Mouse (Mus musculus) stomach, embryonic 16.5 days (tissue): ENCODE data around the gene Dennd1c. TPM values are rescaled to one million over a fixed set of nuclear protein-coding genes. Genes with fewer than 3 reads are reported as not detected.

Experiments
- ATAC-seq: fragments of 200-750 bp; cut with Nextera tagmentation; 2 replicates; pipeline ENCODE4 v1.8.0; 2017; ENCODE audit warnings: moderate number of reproducible peaks, moderate TSS enrichment; ENCODE audit not compliant: insufficient read depth, low FRiP score
- H3K27ac ChIP-seq: fragments of 300-500 bp; sonication (generic); 2 replicates; pipeline ENCODE4 v1.5.1; 2014; ENCODE audit warnings: low read length
- H3K27me3 ChIP-seq: fragments of 300-500 bp; sonication (generic); 2 replicates; pipeline ENCODE4 v1.6.1; 2014; ENCODE audit warnings: low read length, control low read depth, mixed read lengths; ENCODE audit not compliant: control insufficient read depth, insufficient read depth
- H3K36me3 ChIP-seq: fragments of 300-500 bp; sonication (generic); 2 replicates; pipeline ENCODE4 v1.6.1; 2014; ENCODE audit warnings: low read length; ENCODE audit not compliant: control insufficient read depth, insufficient read depth
- H3K4me1 ChIP-seq: fragments of 300-500 bp; sonication (generic); 2 replicates; pipeline ENCODE4 v1.6.1; 2014; ENCODE audit warnings: low read length, control low read depth, mixed read lengths; ENCODE audit not compliant: control insufficient read depth, insufficient read depth
- H3K4me2 ChIP-seq: fragments of 300-500 bp; sonication (generic); 2 replicates; pipeline ENCODE4 v1.6.1; 2014; ENCODE audit warnings: low read depth, low read length, mixed read lengths
- H3K4me3 ChIP-seq: fragments of 300-500 bp; sonication (generic); replicated peaks from 2 replicates; pipeline ENCODE4 v1.5.1; 2014; ENCODE audit warnings: mild to moderate bottlenecking, low read length
- H3K9ac ChIP-seq: fragments of 300-500 bp; sonication (generic); 2 replicates; pipeline ENCODE4 v1.6.1; 2014; ENCODE audit warnings: low read length
- H3K9me3 ChIP-seq: fragments of 300-500 bp; sonication (generic); replicated peaks from 2 replicates; pipeline ENCODE4 v1.6.1; 2016; ENCODE audit warnings: low read length, control low read depth; ENCODE audit not compliant: control insufficient read depth
- WGBS: fragments of 180-500 bp; shearing (Covaris S2); extraction: QIAGEN DNeasy Blood & Tissue Kit; methylation state at CpG from one replicate; pipeline ENCODE4 v1.1.7; 2014; 5-methylcytosine and 5-hydroxymethylcytosine counted together
- polyA plus RNA-seq: library from polyadenylated mRNA; unstranded; fragments of >200 nt; fragmentation: Nextera tagmentation; extraction: Ambion mirVana; gene quantifications from 2 replicates; pipeline ENCODE4 v1.2.1, GENCODE M21; 2015

Dennd1c gene
- polyA plus RNA-seq, 1 experiment from 2014 or later = 6.6 TPM

DNA sequence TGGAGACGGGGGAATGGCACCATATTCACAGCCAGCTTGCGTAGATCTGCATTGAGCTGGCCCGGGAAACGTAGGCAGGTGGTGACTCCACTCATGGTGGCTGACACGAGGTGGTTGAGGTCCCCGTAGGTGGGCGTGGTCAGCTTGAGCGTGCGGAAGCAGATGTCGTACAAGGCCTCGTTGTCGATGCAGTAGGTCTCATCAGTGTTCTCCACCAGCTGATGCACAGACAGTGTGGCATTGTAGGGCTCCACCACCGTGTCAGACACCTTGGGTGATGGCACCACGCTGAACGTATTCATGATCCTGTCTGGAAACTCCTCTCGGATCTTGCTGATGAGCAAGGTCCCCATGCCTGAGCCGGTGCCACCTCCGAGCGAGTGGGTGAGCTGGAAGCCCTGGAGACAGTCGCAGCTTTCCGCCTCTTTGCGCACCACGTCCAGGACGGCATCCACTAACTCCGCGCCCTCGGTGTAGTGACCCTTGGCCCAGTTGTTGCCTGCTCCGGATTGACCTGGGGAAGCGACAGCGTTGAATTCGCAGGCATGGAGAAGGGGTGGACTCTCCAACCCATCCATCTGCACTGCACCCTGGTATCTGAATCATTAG, 3.0 kb upstream of the Dennd1c start:
- Histone ChIP-seq H3K27me3 (no peaks in the 10 kb centered on the region), H3K27ac (no peak overlapping the region), H3K9me3 (no peaks in the 10 kb centered on the region), H3K4me3 (no peak overlapping the region), H3K4me2 (no peak overlapping the region), H3K36me3 (no peaks in the 10 kb centered on the region), H3K4me1 (peaks cover 4% of the 10 kb centered on the region; the same call in 1 of the 2 replicates), H3K9ac (no peak overlapping the region)
- 92% methylated on average over 31 of the region's 31 CpGs for WGBS
- ATAC-seq = no peak

DNA sequence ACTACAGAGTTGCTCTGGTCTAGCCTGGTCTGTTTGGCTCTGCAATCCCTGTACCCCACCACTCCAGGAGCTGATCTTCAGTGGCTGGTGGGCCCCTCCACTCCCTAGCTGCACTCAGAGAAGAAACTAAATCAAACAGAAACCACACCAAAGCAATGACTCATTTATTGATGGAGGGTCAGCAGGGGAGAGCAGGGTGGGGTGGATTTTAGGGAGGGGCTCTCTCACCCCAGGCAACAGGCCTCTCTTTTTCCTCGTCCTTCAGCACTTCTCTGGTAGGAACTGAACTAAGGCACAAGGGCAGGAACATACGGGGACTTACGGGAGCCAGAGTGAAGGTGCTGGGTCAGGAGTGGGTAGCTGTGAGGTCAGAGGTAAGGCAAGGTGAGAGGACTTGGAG, 1.6 kb upstream of the Dennd1c start:
- Histone ChIP-seq H3K4me1 (peaks cover 4% of the 10 kb centered on the region; the same call in 1 of the 2 replicates), H3K9ac (no peak overlapping the region), H3K9me3 (no peaks in the 10 kb centered on the region), H3K36me3 (no peaks in the 10 kb centered on the region), H3K27ac (peak overlapping the region; percentile 51; the same call in 1 of the 2 replicates), H3K4me2 (no peak overlapping the region), H3K27me3 (no peaks in the 10 kb centered on the region), H3K4me3 (no peak overlapping the region)
- 52% methylated on average over 3 of the region's 3 CpGs for WGBS
- peak; percentile 39; the same call in 1 of the 2 replicates for ATAC-seq

DNA sequence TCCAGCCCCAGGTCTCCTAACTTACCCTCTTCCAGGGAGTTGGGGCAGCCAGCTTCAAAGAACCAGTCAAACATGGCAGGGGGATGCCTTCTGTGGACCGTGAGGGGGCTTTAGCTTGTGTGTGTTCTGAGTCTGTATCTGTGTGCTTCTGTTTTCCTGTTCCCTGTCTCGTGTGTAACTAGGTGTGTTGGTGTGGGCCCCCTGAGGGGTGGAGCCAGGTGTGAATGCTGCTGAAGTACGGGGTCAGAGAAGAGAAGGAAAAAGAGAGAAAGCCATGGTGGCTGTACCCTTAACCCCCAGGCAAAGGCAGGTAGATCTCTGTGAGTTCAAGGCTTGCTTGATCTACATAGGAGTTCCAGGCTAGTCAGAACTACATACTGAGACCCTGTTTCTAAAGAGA, 1.4 kb downstream of the Dennd1c start:
- 40% methylated on average over 3 of the region's 3 CpGs for WGBS
- no peak overlapping the region for H3K4me3 ChIP-seq
- no peaks in the 10 kb centered on the region for H3K27me3 ChIP-seq
- no peak overlapping the region for H3K27ac ChIP-seq
- H3K4me1 ChIP-seq = peaks cover 4% of the 10 kb centered on the region; the same call in 1 of the 2 replicates
- H3K4me2 ChIP-seq = no peak overlapping the region
- no peak overlapping the region for H3K9ac ChIP-seq
- no peaks in the 10 kb centered on the region for H3K36me3 ChIP-seq
- no peaks in the 10 kb centered on the region for H3K9me3 ChIP-seq
- no peak for ATAC-seq

DNA sequence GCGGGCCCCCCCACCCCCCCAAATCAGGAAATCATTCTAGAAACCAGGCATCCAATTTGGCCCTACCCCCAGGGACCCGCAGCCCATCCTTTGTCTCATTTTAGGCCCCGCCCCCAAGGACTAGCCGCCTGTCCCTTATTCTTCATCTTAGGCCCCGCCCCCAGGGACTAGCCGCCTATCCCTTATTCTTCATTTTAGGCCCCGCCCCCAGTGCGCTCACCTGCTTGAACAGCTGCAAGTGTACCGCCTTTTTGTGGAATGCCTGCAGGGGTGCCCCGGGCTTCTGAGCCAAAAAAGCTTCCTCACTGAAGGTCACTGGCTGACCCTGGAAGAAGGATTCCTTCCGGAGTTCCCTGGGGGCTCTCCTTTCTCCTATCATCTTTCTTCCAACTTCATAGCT, 7.6 kb downstream of the Dennd1c start:
- peak overlapping the region; percentile 24 for H3K4me3 ChIP-seq

DNA sequence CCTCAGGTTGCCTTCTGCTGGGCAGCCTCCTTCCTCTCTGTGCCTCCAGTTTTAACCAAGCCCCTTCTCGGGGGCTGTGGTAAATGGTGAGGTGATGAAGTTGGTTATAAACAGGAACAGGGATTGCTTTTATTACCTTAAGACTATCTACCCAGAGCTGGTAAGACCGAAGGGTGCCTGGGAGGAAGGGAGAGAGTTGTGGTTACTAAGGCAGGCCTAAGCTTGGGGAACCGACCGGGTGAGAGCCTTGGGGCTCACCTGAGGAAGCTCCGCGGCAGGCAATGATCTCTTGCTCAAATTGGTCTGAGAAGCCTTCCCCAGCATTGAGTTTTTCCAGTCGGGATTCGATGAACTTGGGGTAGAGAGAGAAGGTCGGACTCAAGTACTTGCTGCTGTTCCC, 8.0 kb downstream of the Dennd1c start:
- WGBS = 11% methylated on average over 9 of the region's 9 CpGs
- no peaks in the 10 kb centered on the region for H3K9me3 ChIP-seq
- H3K4me2 ChIP-seq = peak overlapping the region; percentile 43
- H3K27ac ChIP-seq = peak overlapping the region; percentile 66
- H3K4me3 ChIP-seq = peak overlapping the region; percentile 24
- H3K27me3 ChIP-seq = no peaks in the 10 kb centered on the region
- no peaks in the 10 kb centered on the region for H3K36me3 ChIP-seq
- H3K4me1 ChIP-seq = no peaks in the 10 kb centered on the region
- H3K9ac ChIP-seq = peak overlapping the region; percentile 23
- ATAC-seq = no peak

More for the DNA sequence above, 7.6 kb downstream of the Dennd1c start:
- no peaks in the 10 kb centered on the region for H3K27me3 ChIP-seq
- ATAC-seq = peak; percentile 84
- no peaks in the 10 kb centered on the region for H3K9me3 ChIP-seq
- H3K4me2 ChIP-seq = peak overlapping the region; percentile 43
- H3K36me3 ChIP-seq = no peaks in the 10 kb centered on the region
- peak overlapping the region; percentile 23 for H3K9ac ChIP-seq
- 5% methylated on average over 11 of the region's 11 CpGs for WGBS
- no peaks in the 10 kb centered on the region for H3K4me1 ChIP-seq
- no peak overlapping the region; the same call in 1 of the 2 replicates for H3K27ac ChIP-seq

DNA sequence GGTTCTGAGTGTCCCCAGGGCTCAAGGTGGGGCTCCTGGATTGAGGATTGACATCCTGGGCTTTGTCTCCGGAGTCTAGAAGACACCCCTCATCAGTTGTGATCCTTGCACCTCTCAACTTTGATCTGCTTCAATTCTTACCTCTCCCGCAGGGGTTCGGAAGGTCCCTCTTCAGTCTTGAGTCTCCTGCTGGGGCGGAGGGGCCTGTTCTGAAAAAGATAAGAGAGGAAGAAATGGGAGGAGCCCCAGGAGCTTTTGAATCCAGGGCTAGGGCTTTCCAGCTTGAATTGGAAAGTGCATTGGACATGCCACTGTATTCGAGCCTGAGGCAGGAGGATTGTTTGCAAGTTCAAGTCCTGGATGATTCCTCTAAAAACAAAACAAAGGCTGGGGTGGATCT, 11.4 kb downstream of the Dennd1c start:
- Histone ChIP-seq H3K4me2 (no peak overlapping the region), H3K9me3 (no peaks in the 10 kb centered on the region), H3K4me3 (no peak overlapping the region), H3K27ac (no peak overlapping the region), H3K9ac (no peak overlapping the region), H3K27me3 (peaks cover 14% of the 10 kb centered on the region), H3K4me1 (no peaks in the 10 kb centered on the region), H3K36me3 (no peaks in the 10 kb centered on the region)
- 54% methylated on average over 5 of the region's 5 CpGs for WGBS
- no peak for ATAC-seq

DNA sequence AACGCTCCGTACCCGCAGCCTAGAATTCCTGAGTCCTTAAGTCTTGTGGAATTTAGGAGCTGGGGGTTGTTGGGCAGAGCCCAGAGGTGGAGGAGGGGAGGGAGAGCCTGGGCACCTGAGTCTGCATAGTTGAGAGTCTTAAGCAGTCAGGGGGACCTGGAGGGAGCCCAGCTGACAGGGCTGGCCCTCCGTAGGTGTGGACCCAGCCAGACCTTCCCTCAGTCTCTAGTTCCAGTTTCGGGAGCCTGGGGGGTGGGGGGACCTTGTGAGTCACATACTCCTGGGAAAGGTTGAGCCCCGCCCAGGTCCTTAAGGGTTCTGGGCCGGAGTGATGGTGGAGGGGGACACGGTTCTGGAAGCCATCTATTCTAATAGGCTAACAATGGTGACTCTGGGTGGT, 15.3 kb downstream of the Dennd1c start:
- peak overlapping the region; percentile 90; the same call in 1 of the 2 replicates for H3K27ac ChIP-seq
- H3K9me3 ChIP-seq = no peaks in the 10 kb centered on the region
- H3K4me3 ChIP-seq = peak overlapping the region; percentile 60
- H3K4me2 ChIP-seq = peak overlapping the region; percentile 49
- WGBS = 14% methylated on average over 8 of the region's 8 CpGs
- no peaks in the 10 kb centered on the region for H3K36me3 ChIP-seq
- peaks cover 12% of the 10 kb centered on the region; the same call in 1 of the 2 replicates for H3K4me1 ChIP-seq
- H3K9ac ChIP-seq = peak overlapping the region; percentile 75
- ATAC-seq = no peak
- H3K27me3 ChIP-seq = peaks cover 18% of the 10 kb centered on the region

DNA sequence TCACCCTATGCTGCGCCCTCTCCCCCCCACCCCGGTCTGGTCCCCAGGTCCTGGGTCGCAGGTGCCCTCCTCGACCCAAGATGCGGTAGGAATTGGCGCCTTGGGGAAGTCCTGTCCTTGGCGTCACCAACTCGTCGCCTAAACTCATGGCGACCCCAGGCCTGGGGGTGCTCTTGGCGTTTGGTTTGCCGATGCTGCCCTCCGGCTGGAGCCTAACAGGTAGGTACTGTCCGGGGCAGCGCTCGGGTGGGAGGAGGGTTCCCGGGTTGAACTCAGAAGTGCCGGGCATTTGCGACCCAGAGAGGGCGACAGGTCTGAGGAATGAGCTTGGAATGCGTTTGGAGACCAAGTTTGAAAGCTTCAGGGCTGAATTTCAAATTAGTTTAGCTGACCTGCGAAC, 15.8 kb downstream of the Dennd1c start:
- H3K9me3 ChIP-seq = no peaks in the 10 kb centered on the region
- H3K4me2 ChIP-seq = peak overlapping the region; percentile 49
- H3K4me1 ChIP-seq = peaks cover 12% of the 10 kb centered on the region; the same call in 1 of the 2 replicates
- no peak for ATAC-seq
- H3K36me3 ChIP-seq = no peaks in the 10 kb centered on the region
- H3K27me3 ChIP-seq = peaks cover 18% of the 10 kb centered on the region
- WGBS = 2% methylated on average over 22 of the region's 22 CpGs
- H3K9ac ChIP-seq = peak overlapping the region; percentile 75
- H3K4me3 ChIP-seq = peak overlapping the region; percentile 60
- peak overlapping the region; percentile 90 for H3K27ac ChIP-seq

DNA sequence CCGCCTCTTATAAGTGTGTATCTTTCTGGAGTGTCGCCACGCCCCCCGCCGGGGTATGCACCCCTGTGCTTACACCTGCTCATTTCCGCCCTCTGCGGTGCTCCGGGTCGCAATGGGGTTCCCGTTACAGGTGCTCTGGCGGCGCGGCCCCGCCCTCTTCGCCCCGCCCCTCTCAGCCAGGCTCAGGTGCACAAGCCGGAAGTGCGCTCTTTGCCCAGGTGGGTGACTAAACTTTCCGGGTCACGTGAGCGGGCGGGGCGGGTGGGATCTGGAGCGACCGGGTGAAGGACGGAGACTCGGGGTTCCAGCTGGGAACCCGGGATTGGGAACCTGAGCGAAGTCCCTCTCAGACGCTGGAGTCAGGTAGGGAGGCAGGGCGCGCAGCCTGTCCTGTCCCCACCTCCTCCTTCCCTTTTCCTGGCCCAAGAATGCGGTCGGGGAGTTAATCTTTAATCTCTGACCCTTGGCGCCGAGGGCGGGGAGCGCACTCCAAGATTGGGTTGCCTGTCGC, 16.2 kb downstream of the Dennd1c start:
- WGBS = 1% methylated on average over 39 of the region's 39 CpGs
- no peaks in the 10 kb centered on the region for H3K9me3 ChIP-seq
- H3K36me3 ChIP-seq = no peaks in the 10 kb centered on the region
- peak overlapping the region; percentile 60 for H3K4me3 ChIP-seq
- peak overlapping the region; percentile 75 for H3K9ac ChIP-seq
- peak; percentile 74 for ATAC-seq
- peak overlapping the region; percentile 49 for H3K4me2 ChIP-seq
- H3K27ac ChIP-seq = peak overlapping the region; percentile 90
- H3K4me1 ChIP-seq = peaks cover 12% of the 10 kb centered on the region; the same call in 1 of the 2 replicates
- H3K27me3 ChIP-seq = peaks cover 18% of the 10 kb centered on the region
